Mouse (Mus musculus) brain, embryonic 14.5 days (tissue): Measurements from ENCODE around the gene Crim1. TPM values are rescaled to one million over a fixed set of nuclear protein-coding genes. Genes with fewer than 3 reads are reported as not detected.

ENCODE experiments used
- DNase-seq: peaks from one replicate; pipeline ENCODE4 v3.0.0-alpha.2; 2011; ENCODE audit warnings: low read depth
- CTCF ChIP-seq: fragments of 200-500 bp; IDR thresholded peaks from 2 replicates; pipeline ENCODE4 v1.5.1; 2012; ENCODE audit warnings: inconsistent platforms, mild to moderate bottlenecking, moderate library complexity, borderline replicate concordance; ENCODE audit not compliant: insufficient read depth, insufficient read length; ENCODE audit errors: extremely low read depth
- POLR2A ChIP-seq: fragments of 200-500 bp; IDR thresholded peaks from 2 replicates; pipeline ENCODE4 v1.6.1; 2012; ENCODE audit warnings: mild to moderate bottlenecking, inconsistent platforms, borderline replicate concordance; ENCODE audit not compliant: poor library complexity, insufficient read depth, insufficient read length, severe bottlenecking; ENCODE audit errors: extremely low read depth
- polyA plus RNA-seq: library from polyadenylated mRNA; depleted of rRNA; stranded (reverse); fragments of >200 nt; gene quantifications from 2 replicates; pipeline ENCODE4 v1.2.3, GENCODE M21; 2012

Gene Crim1
- polyA plus RNA-seq, 1 experiment, result 39.5 TPM

GRCm38 (mm10) chr17:78264116-78264515 is 64.1 kb downstream of the Crim1 start:
- no peak for TF ChIP-seq CTCF
- no peak for TF ChIP-seq POLR2A
- DNase-seq, result peak; percentile 41

- no peak for DNase-seq
- TF ChIP-seq CTCF, result no peak
- TF ChIP-seq POLR2A, result no peak
Observed at GRCm38 (mm10) chr17:78265135-78265534, 65.1 kb downstream of the Crim1 start.

GRCm38 (mm10) chr17:78266271-78266670 is 66.2 kb downstream of the Crim1 start:
- TF ChIP-seq CTCF, result no peak
- no peak for TF ChIP-seq POLR2A
- no peak for DNase-seq

GRCm38 (mm10) chr17:78268591-78268990 is 68.5 kb downstream of the Crim1 start:
- peak; percentile 37 for DNase-seq
- TF ChIP-seq POLR2A (no peak), CTCF (no peak)

- no peak for DNase-seq
- TF ChIP-seq CTCF, result no peak
- no peak for TF ChIP-seq POLR2A
Observed at GRCm38 (mm10) chr17:78269311-78269710, 69.3 kb downstream of the Crim1 start.

- DNase-seq, result no peak
- no peak for TF ChIP-seq CTCF
- no peak for TF ChIP-seq POLR2A
Observed at GRCm38 (mm10) chr17:78270019-78270418, 70.0 kb downstream of the Crim1 start.

- TF ChIP-seq POLR2A (no peak), CTCF (no peak)
- DNase-seq, result no peak
Observed at GRCm38 (mm10) chr17:78271731-78272130, 71.7 kb downstream of the Crim1 start.

GRCm38 (mm10) chr17:78272142-78272541 is 72.1 kb downstream of the Crim1 start:
- TF ChIP-seq POLR2A (no peak), CTCF (no peak)
- DNase-seq, result peak; percentile 44

GRCm38 (mm10) chr17:78272713-78273483 is 72.8 kb downstream of the Crim1 start:
- DNase-seq, result peak; percentile 35

GRCm38 (mm10) chr17:78273875-78274274 is 73.8 kb downstream of the Crim1 start:
- no peak for DNase-seq
- TF ChIP-seq POLR2A (no peak), CTCF (no peak)

More at GRCm38 (mm10) chr17:78272713-78273483, 72.8 kb downstream of the Crim1 start:
- no peak for TF ChIP-seq CTCF
- TF ChIP-seq POLR2A, result no peak

GRCm38 (mm10) chr17:78274609-78275506 is 74.8 kb downstream of the Crim1 start:
- peak; percentile 82 for DNase-seq
- no peak for TF ChIP-seq CTCF
- TF ChIP-seq POLR2A, result no peak
